Mouse (Mus musculus): ENCODE data around the gene 1700020A23Rik. TPM values are rescaled to one million over a fixed set of nuclear protein-coding genes. Genes with fewer than 3 reads are reported as not detected.

The 1700020A23Rik gene
- polyA plus RNA-seq, 1 experiment, result not detected

- H3K36me3 ChIP-seq (ENCODE audit: control insufficient read depth, insufficient read depth, low read length, poor library complexity, severe bottlenecking), result peaks cover 38% of the 10 kb centered on the region
- TF ChIP-seq EP300 (IDR thresholded peaks at IDR 0.05; ENCODE audit: insufficient read depth, low read depth, low read length), result no peak
- TF ChIP-seq CTCF (IDR thresholded peaks at IDR 0.05; ENCODE audit: low read depth, low read length), result no peak
- TF ChIP-seq POLR2A (IDR thresholded peaks at IDR 0.05; ENCODE audit: insufficient read depth, low read length), result no peak
- H3K9me3 ChIP-seq (replicated peaks; ENCODE audit: control insufficient read depth, insufficient read depth, low read length, poor library complexity, severe bottlenecking), result no peaks in the 10 kb centered on the region
- no peaks in the 10 kb centered on the region for H3K4me1 ChIP-seq (ENCODE audit: control insufficient read depth, insufficient read depth, low read length)
- no peak overlapping the region for H3K4me3 ChIP-seq (ENCODE audit: low read depth, low read length)
- no peak overlapping the region for H3K27ac ChIP-seq (ENCODE audit: insufficient read depth, low read length)
- no peak overlapping the region for H3K9ac ChIP-seq (ENCODE audit: low read depth, poor library complexity, severe bottlenecking)
- no peaks in the 10 kb centered on the region for H3K27me3 ChIP-seq (ENCODE audit: control insufficient read depth, insufficient read depth, low read length, poor library complexity, severe bottlenecking)
These were observed 37.1 kb downstream of the 1700020A23Rik start for GRCm38 (mm10) chr2:130442162-130442561.

GRCm38 (mm10) chr2:130448449-130448848 lies 43.4 kb downstream of the 1700020A23Rik start:
- H3K4me3 ChIP-seq (ENCODE audit: low read depth, low read length), result no peak overlapping the region
- no peaks in the 10 kb centered on the region for H3K9me3 ChIP-seq (replicated peaks; ENCODE audit: control insufficient read depth, insufficient read depth, low read length, poor library complexity, severe bottlenecking)
- H3K27me3 ChIP-seq (ENCODE audit: control insufficient read depth, insufficient read depth, low read length, poor library complexity, severe bottlenecking), result no peaks in the 10 kb centered on the region
- no peak overlapping the region for H3K9ac ChIP-seq (ENCODE audit: low read depth, poor library complexity, severe bottlenecking)
- peaks cover 4% of the 10 kb centered on the region; the same call in 1 of the 2 replicates for H3K36me3 ChIP-seq (ENCODE audit: control insufficient read depth, insufficient read depth, low read length, poor library complexity, severe bottlenecking)
- H3K4me1 ChIP-seq (ENCODE audit: control insufficient read depth, insufficient read depth, low read length), result no peaks in the 10 kb centered on the region
- TF ChIP-seq CTCF (IDR thresholded peaks at IDR 0.05; ENCODE audit: low read depth, low read length) (no peak), EP300 (IDR thresholded peaks at IDR 0.05; ENCODE audit: insufficient read depth, low read depth, low read length) (no peak), POLR2A (IDR thresholded peaks at IDR 0.05; ENCODE audit: insufficient read depth, low read length) (no peak)
- H3K27ac ChIP-seq (ENCODE audit: insufficient read depth, low read length), result no peak overlapping the region

- Histone ChIP-seq H3K27ac (ENCODE audit: insufficient read depth, low read length) (no peak overlapping the region), H3K27me3 (ENCODE audit: control insufficient read depth, insufficient read depth, low read length, poor library complexity, severe bottlenecking) (no peaks in the 10 kb centered on the region), H3K9ac (ENCODE audit: low read depth, poor library complexity, severe bottlenecking) (peak overlapping the region; percentile 26; the same call in 1 of the 2 replicates), H3K4me3 (ENCODE audit: low read depth, low read length) (peak overlapping the region; percentile 87), H3K9me3 (replicated peaks; ENCODE audit: control insufficient read depth, insufficient read depth, low read length, poor library complexity, severe bottlenecking) (no peaks in the 10 kb centered on the region), H3K4me1 (ENCODE audit: control insufficient read depth, insufficient read depth, low read length) (no peaks in the 10 kb centered on the region), H3K36me3 (ENCODE audit: control insufficient read depth, insufficient read depth, low read length, poor library complexity, severe bottlenecking) (no peaks in the 10 kb centered on the region)
- no peak for TF ChIP-seq CTCF (IDR thresholded peaks at IDR 0.05; ENCODE audit: low read depth, low read length)
- TF ChIP-seq POLR2A (IDR thresholded peaks at IDR 0.05; ENCODE audit: insufficient read depth, low read length), result no peak
- no peak for TF ChIP-seq EP300 (IDR thresholded peaks at IDR 0.05; ENCODE audit: insufficient read depth, low read depth, low read length)
These were observed 44.1 kb downstream of the 1700020A23Rik start for GRCm38 (mm10) chr2:130449021-130449793.

GRCm38 (mm10) chr2:130449794-130450433 lies 44.9 kb downstream of the 1700020A23Rik start, which contains the start of gene Ptpra:
Gene Ptpra (plus strand): TSS chr2:130450278.
- TF ChIP-seq EP300 (IDR thresholded peaks at IDR 0.05; ENCODE audit: insufficient read depth, low read depth, low read length) (no peak), CTCF (IDR thresholded peaks at IDR 0.05; ENCODE audit: low read depth, low read length) (no peak), POLR2A (IDR thresholded peaks at IDR 0.05; ENCODE audit: insufficient read depth, low read length) (no peak)
- Histone ChIP-seq H3K27me3 (ENCODE audit: control insufficient read depth, insufficient read depth, low read length, poor library complexity, severe bottlenecking) (no peaks in the 10 kb centered on the region), H3K4me3 (ENCODE audit: low read depth, low read length) (peak within 1 kb of the TSS; percentile 87), H3K36me3 (ENCODE audit: control insufficient read depth, insufficient read depth, low read length, poor library complexity, severe bottlenecking) (no peaks in the 10 kb centered on the region), H3K27ac (ENCODE audit: insufficient read depth, low read length) (no peak within 1 kb of the TSS), H3K9ac (ENCODE audit: low read depth, poor library complexity, severe bottlenecking) (peak within 1 kb of the TSS; percentile 80), H3K4me1 (ENCODE audit: control insufficient read depth, insufficient read depth, low read length) (no peaks in the 10 kb centered on the region), H3K9me3 (replicated peaks; ENCODE audit: control insufficient read depth, insufficient read depth, low read length, poor library complexity, severe bottlenecking) (no peaks in the 10 kb centered on the region)

GRCm38 (mm10) chr2:130450434-130450796 lies 45.4 kb downstream of the 1700020A23Rik start:
- Histone ChIP-seq H3K4me3 (ENCODE audit: low read depth, low read length) (peak overlapping the region; percentile 87), H3K9me3 (replicated peaks; ENCODE audit: control insufficient read depth, insufficient read depth, low read length, poor library complexity, severe bottlenecking) (no peaks in the 10 kb centered on the region), H3K27ac (ENCODE audit: insufficient read depth, low read length) (no peak overlapping the region), H3K4me1 (ENCODE audit: control insufficient read depth, insufficient read depth, low read length) (no peaks in the 10 kb centered on the region), H3K27me3 (ENCODE audit: control insufficient read depth, insufficient read depth, low read length, poor library complexity, severe bottlenecking) (no peaks in the 10 kb centered on the region), H3K9ac (ENCODE audit: low read depth, poor library complexity, severe bottlenecking) (peak overlapping the region; percentile 80), H3K36me3 (ENCODE audit: control insufficient read depth, insufficient read depth, low read length, poor library complexity, severe bottlenecking) (no peaks in the 10 kb centered on the region)
- TF ChIP-seq EP300 (IDR thresholded peaks at IDR 0.05; ENCODE audit: insufficient read depth, low read depth, low read length), result no peak
- no peak for TF ChIP-seq CTCF (IDR thresholded peaks at IDR 0.05; ENCODE audit: low read depth, low read length)
- no peak for TF ChIP-seq POLR2A (IDR thresholded peaks at IDR 0.05; ENCODE audit: insufficient read depth, low read length)
